Mouse (Mus musculus) intestine, postnatal 0 days (tissue): ENCODE data around the gene Gnpat. TPM values are rescaled to one million over a fixed set of nuclear protein-coding genes. Genes with fewer than 3 reads are reported as not detected.

Experiments used
- ATAC-seq: fragments of 200-750 bp; cut with Nextera tagmentation; 2 replicates; pipeline ENCODE4 v1.8.0; 2017; ENCODE audit warnings: mild to moderate bottlenecking, moderate TSS enrichment, moderate library complexity
- H3K27ac ChIP-seq: fragments of 300-500 bp; sonication (generic); 2 replicates; pipeline ENCODE4 v1.5.1; 2014; ENCODE audit warnings: mild to moderate bottlenecking, low read depth, low read length, moderate library complexity
- H3K27me3 ChIP-seq: fragments of 300-500 bp; sonication (generic); replicated peaks from 2 replicates; pipeline ENCODE4 v1.6.1; 2014; ENCODE audit warnings: low read length, mixed read lengths; ENCODE audit not compliant: control insufficient read depth, insufficient read depth
- H3K36me3 ChIP-seq: fragments of 300-500 bp; sonication (generic); 2 replicates; pipeline ENCODE4 v1.6.1; 2014; ENCODE audit warnings: mild to moderate bottlenecking, moderate library complexity; ENCODE audit not compliant: control insufficient read depth, insufficient read depth
- H3K4me1 ChIP-seq: fragments of 300-500 bp; sonication (generic); replicated peaks from 2 replicates; pipeline ENCODE4 v1.6.1; 2014; ENCODE audit warnings: antibody characterized with exemption, low read length, mixed read lengths; ENCODE audit not compliant: control insufficient read depth, insufficient read depth
- H3K4me2 ChIP-seq: fragments of 300-500 bp; sonication (generic); replicated peaks from 2 replicates; pipeline ENCODE4 v1.6.1; 2014; ENCODE audit warnings: low read depth, mild to moderate bottlenecking, moderate library complexity
- H3K4me3 ChIP-seq: fragments of 300-500 bp; sonication (generic); 2 replicates; pipeline ENCODE4 v1.5.1; 2014; ENCODE audit warnings: low read depth, low read length
- H3K9ac ChIP-seq: fragments of 300-500 bp; sonication (generic); 2 replicates; pipeline ENCODE4 v1.6.1; 2014; ENCODE audit warnings: mild to moderate bottlenecking, low read depth, low read length
- H3K9me3 ChIP-seq: fragments of 300-500 bp; sonication (generic); 2 replicates; pipeline ENCODE4 v1.6.1; 2016; ENCODE audit warnings: mixed run types; ENCODE audit not compliant: control insufficient read depth
- CTCF ChIP-seq: sonication (generic); IDR thresholded peaks from 2 replicates; pipeline ENCODE4 v1.5.1; 2016; ENCODE audit warnings: low read depth, mild to moderate bottlenecking, control low read depth, antibody characterized with exemption, moderate library complexity
- WGBS: fragments of 180-500 bp; shearing (Covaris S2); extraction: QIAGEN DNeasy Blood & Tissue Kit; methylation state at CpG from one replicate; pipeline ENCODE4 v1.1.7; 2014; 5-methylcytosine and 5-hydroxymethylcytosine counted together
- polyA plus RNA-seq: library from polyadenylated mRNA; unstranded; fragments of >200 nt; fragmentation: Nextera tagmentation; extraction: Ambion mirVana; gene quantifications from 2 replicates; pipeline ENCODE4 v1.2.1, GENCODE M21; 2015

The Gnpat gene
- polyA plus RNA-seq, 1 experiment from 2014 or later = 31.0 TPM

GRCm38 (mm10) chr8:124859466-124859865 lies 3.4 kb upstream of the Gnpat start:
- H3K4me3 ChIP-seq = no peak overlapping the region
- peaks cover 32% of the 10 kb centered on the region for H3K36me3 ChIP-seq
- H3K4me1 ChIP-seq = no peaks in the 10 kb centered on the region
- H3K4me2 ChIP-seq = no peak overlapping the region
- peak; percentile 81 for TF ChIP-seq CTCF
- no peaks in the 10 kb centered on the region for H3K9me3 ChIP-seq
- H3K9ac ChIP-seq = no peak overlapping the region
- no peak overlapping the region for H3K27ac ChIP-seq
- no peak for ATAC-seq
- no peaks in the 10 kb centered on the region for H3K27me3 ChIP-seq

- H3K27me3 ChIP-seq = no peaks in the 10 kb centered on the region
- ATAC-seq = no peak
- no peak for TF ChIP-seq CTCF
- no peak overlapping the region for H3K4me2 ChIP-seq
- H3K4me3 ChIP-seq = no peak overlapping the region
- H3K9ac ChIP-seq = no peak overlapping the region
- no peaks in the 10 kb centered on the region for H3K9me3 ChIP-seq
- no peaks in the 10 kb centered on the region for H3K4me1 ChIP-seq
- H3K36me3 ChIP-seq = peaks cover 26% of the 10 kb centered on the region
- H3K27ac ChIP-seq = no peak overlapping the region
- 90% methylated on average over 3 of the region's 3 CpGs for WGBS
These were observed 2.6 kb upstream of the Gnpat start for GRCm38 (mm10) chr8:124860188-124860587.

DNA sequence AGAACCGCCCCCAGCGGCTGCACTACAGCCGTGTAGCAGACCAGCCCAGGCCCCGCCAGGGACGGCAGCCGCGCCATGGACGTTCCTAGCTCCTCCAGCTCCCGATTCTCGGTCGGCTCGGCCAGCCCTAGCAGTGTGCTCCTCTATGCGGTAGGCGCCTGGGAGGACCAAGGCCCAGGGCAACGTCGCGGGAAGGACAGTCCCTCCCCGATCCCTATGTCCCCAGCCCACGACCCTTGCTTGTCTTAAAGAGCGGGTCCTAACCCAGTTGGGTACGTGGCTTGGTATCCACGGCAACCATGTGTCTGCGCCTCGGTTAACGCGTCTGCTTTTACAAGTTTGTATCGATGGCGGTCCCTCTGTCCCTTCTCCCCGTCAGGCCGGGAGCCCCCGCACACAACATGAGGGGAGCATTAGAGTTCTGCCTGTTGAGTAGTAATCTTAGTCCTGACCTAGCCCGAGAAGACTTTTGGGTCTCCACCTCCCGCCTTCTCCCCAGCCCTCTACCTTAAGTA lies 387 bp downstream of the Gnpat start:
- peak overlapping the region; percentile 87 for H3K27ac ChIP-seq
- no peaks in the 10 kb centered on the region for H3K27me3 ChIP-seq
- no peak; the same call in 1 of the 2 replicates for ATAC-seq
- no peaks in the 10 kb centered on the region for H3K9me3 ChIP-seq
- under 1% methylated on average over 33 of the region's 33 CpGs for WGBS
- H3K4me3 ChIP-seq = peak overlapping the region; percentile 91
- no peaks in the 10 kb centered on the region for H3K4me1 ChIP-seq
- H3K4me2 ChIP-seq = peak overlapping the region; percentile 79
- peaks cover 11% of the 10 kb centered on the region; the same call in 1 of the 2 replicates for H3K36me3 ChIP-seq
- TF ChIP-seq CTCF = peak; percentile 27
- peak overlapping the region; percentile 92 for H3K9ac ChIP-seq

GRCm38 (mm10) chr8:124863729-124864128 lies 896 bp downstream of the Gnpat start:
- H3K27me3 ChIP-seq = no peaks in the 10 kb centered on the region
- WGBS = 4% methylated on average over 8 of the region's 8 CpGs
- H3K4me1 ChIP-seq = no peaks in the 10 kb centered on the region
- H3K9me3 ChIP-seq = no peaks in the 10 kb centered on the region
- H3K36me3 ChIP-seq = peaks cover 9% of the 10 kb centered on the region; the same call in 1 of the 2 replicates
- peak overlapping the region; percentile 92 for H3K9ac ChIP-seq
- no peak for ATAC-seq
- peak overlapping the region; percentile 91 for H3K4me3 ChIP-seq
- H3K4me2 ChIP-seq = peak overlapping the region; percentile 79
- no peak overlapping the region for H3K27ac ChIP-seq
- peak; percentile 10; the same call in 1 of the 2 replicates for TF ChIP-seq CTCF

DNA sequence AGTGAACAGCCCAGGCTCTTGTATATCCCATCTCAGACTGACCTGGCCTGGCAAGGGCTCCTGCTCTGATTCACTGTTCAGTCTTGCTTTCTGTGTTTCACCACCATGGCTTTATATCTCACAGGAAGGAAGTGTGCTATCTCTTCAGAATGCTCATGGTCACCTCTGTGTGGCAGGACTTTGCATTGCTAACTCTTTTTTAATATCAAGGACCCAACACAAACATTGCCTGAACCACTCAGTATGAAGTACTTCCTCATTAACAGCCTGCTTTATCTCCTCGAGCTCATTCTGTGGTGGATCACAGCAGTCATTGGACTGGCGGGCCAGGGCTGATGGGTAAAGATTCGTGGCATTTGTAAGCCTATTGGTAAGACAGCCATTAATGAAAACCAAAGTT lies 3.8 kb downstream of the Gnpat start:
- no peaks in the 10 kb centered on the region for H3K9me3 ChIP-seq
- no peak overlapping the region for H3K27ac ChIP-seq
- H3K4me3 ChIP-seq = no peak overlapping the region
- no peak for TF ChIP-seq CTCF
- ATAC-seq = no peak
- WGBS = 45% methylated on average over 3 of the region's 3 CpGs
- H3K9ac ChIP-seq = no peak overlapping the region
- H3K4me2 ChIP-seq = no peak overlapping the region
- H3K36me3 ChIP-seq = peaks cover 13% of the 10 kb centered on the region; the same call in 1 of the 2 replicates
- no peaks in the 10 kb centered on the region for H3K4me1 ChIP-seq
- H3K27me3 ChIP-seq = no peaks in the 10 kb centered on the region

- no peaks in the 10 kb centered on the region for H3K4me1 ChIP-seq
- H3K4me3 ChIP-seq = no peak overlapping the region
- no peak overlapping the region for H3K27ac ChIP-seq
- H3K4me2 ChIP-seq = no peak overlapping the region
- H3K27me3 ChIP-seq = no peaks in the 10 kb centered on the region
- WGBS = 41% methylated on average over 2 of the region's 2 CpGs
- no peak for ATAC-seq
- no peak for TF ChIP-seq CTCF
- peaks cover 17% of the 10 kb centered on the region; the same call in 1 of the 2 replicates for H3K36me3 ChIP-seq
- no peaks in the 10 kb centered on the region for H3K9me3 ChIP-seq
- no peak overlapping the region for H3K9ac ChIP-seq
These were observed 4.3 kb downstream of the Gnpat start for GRCm38 (mm10) chr8:124867126-124867525.
